Comparison of ENCODE assay signal across 8 mouse cellular contexts in genomic region chr11:36000585-36001281, GRCm38 (mm10). TPM values are rescaled to one million over a fixed set of nuclear protein-coding genes. Genes with fewer than 3 reads are reported as not detected.
A peak's percentile ranks its signal among the peaks of the same experiment; 100 is the strongest.
DNase-seq lines count a peak whose midpoint lies in the region; ATAC-seq and TF ChIP-seq lines count a peak whose summit lies in the region.

No protein-coding gene starts in this region.

- 0 out of 2 replicates have a peak, but pooled peaks have one; percentile 1 for ATAC-seq in heart, embryonic 15.5 days (replicated peaks; ENCODE audit: insufficient number of reproducible peaks, insufficient read depth, low FRiP score, low read depth)
- peak; percentile 63 for ATAC-seq in intestine, embryonic 16.5 days
- no peak for ATAC-seq in CD4-positive, CD25-positive, alpha-beta regulatory T cell, adult 4 months

- TF ChIP-seq POLR2A in myocyte (IDR thresholded peaks at IDR 0.05; ENCODE audit: insufficient read length, low read depth), result no peak

- H3K27ac ChIP-seq in heart, embryonic 15.5 days, result no peak overlapping the region
- no peak overlapping the region for H3K27ac ChIP-seq in intestine, embryonic 16.5 days (ENCODE audit: low read length)

- H3K36me3 ChIP-seq in heart, embryonic 15.5 days, result no peaks in the 10 kb centered on the region
- H3K36me3 ChIP-seq in intestine, embryonic 16.5 days (ENCODE audit: control insufficient read depth, insufficient read depth, low read length), result no peaks in the 10 kb centered on the region
- no peaks in the 10 kb centered on the region for H3K36me3 ChIP-seq in myocyte (ENCODE audit: control insufficient read depth, insufficient read depth)

- DNase-seq in heart, adult 11 months, result no peak
- DNase-seq in embryo, embryonic 11 days, result peak; percentile 42
- DNase-seq in thymus, postnatal 4 days, result no peak
- DNase-seq in Muller cell, postnatal 12 days (ENCODE audit: inconsistent ontology term), result no peak

- WGBS in heart, embryonic 15.5 days, result 2% methylated on average over 10 of the region's 10 CpGs
- 6% methylated on average over 10 of the region's 10 CpGs for WGBS in intestine, embryonic 16.5 days

- peak overlapping the region; percentile 67 for H3K4me2 ChIP-seq in heart, embryonic 15.5 days
- peak overlapping the region; percentile 58 for H3K4me2 ChIP-seq in intestine, embryonic 16.5 days (ENCODE audit: low read depth, low read length)
- peak overlapping the region; percentile 73 for H3K4me2 ChIP-seq in myocyte (ENCODE audit: low read depth)

- H3ac ChIP-seq in myocyte (ENCODE audit: control insufficient read depth, insufficient read length), result no peak overlapping the region

- 0 out of 2 replicates have a peak overlapping the region, but pooled peaks have one; percentile 19 for H3K9ac ChIP-seq in heart, embryonic 15.5 days
- H3K9ac ChIP-seq in intestine, embryonic 16.5 days (ENCODE audit: low read depth, low read length), result no peak overlapping the region

- H3K9me3 ChIP-seq in heart, embryonic 15.5 days (replicated peaks), result no peaks in the 10 kb centered on the region
- no peaks in the 10 kb centered on the region for H3K9me3 ChIP-seq in intestine, embryonic 16.5 days (ENCODE audit: control insufficient read depth, low read length)

- H3K4me3 ChIP-seq in heart, embryonic 15.5 days, result peak overlapping the region; percentile 45
- H3K4me3 ChIP-seq in intestine, embryonic 16.5 days (ENCODE audit: low read length), result peak overlapping the region; percentile 36
- H3K4me3 ChIP-seq in myocyte, result no peak overlapping the region

- peaks cover 8% of the 10 kb centered on the region for H3K4me1 ChIP-seq in heart, embryonic 15.5 days (replicated peaks)
- H3K4me1 ChIP-seq in intestine, embryonic 16.5 days (ENCODE audit: control insufficient read depth, insufficient read depth, low read length), result peaks cover 9% of the 10 kb centered on the region

- no peaks in the 10 kb centered on the region for H3K79me2 ChIP-seq in myocyte (ENCODE audit: control insufficient read depth, insufficient read depth)

- peaks cover 27% of the 10 kb centered on the region; the same call in 1 of the 2 replicates for H3K27me3 ChIP-seq in heart, embryonic 15.5 days
- H3K27me3 ChIP-seq in intestine, embryonic 16.5 days (replicated peaks; ENCODE audit: control insufficient read depth, insufficient read depth, low read length), result peaks cover 4% of the 10 kb centered on the region; the same call in 1 of the 2 replicates
- H3K27me3 ChIP-seq in myocyte (ENCODE audit: control insufficient read depth, insufficient read depth, insufficient read length), result no peaks in the 10 kb centered on the region

TF ChIP-seq in myocyte, 11 proteins besides CTCF, POLR2A, EP300 and RAD21:
- TF ChIP-seq CEBPB (IDR thresholded peaks at IDR 0.05; ENCODE audit: insufficient read depth, poor library complexity, severe bottlenecking) (no peak), E2F4 (IDR thresholded peaks at IDR 0.05; ENCODE audit: insufficient read depth) (no peak), MYOD1 (IDR thresholded peaks at IDR 0.05; ENCODE audit: control insufficient read depth in 1 of 3, insufficient read length in 2 of 3, low read depth in 2 of 3) (no peak), USF1 (IDR thresholded peaks at IDR 0.05; ENCODE audit: low read depth) (no peak), TCF12 (IDR thresholded peaks at IDR 0.05; ENCODE audit: insufficient read depth, poor library complexity, severe bottlenecking) (no peak), SRF (IDR thresholded peaks at IDR 0.05; ENCODE audit: control insufficient read depth, insufficient read length, low read depth) (no peak), MYOG (IDR thresholded peaks at IDR 0.05; ENCODE audit: control insufficient read depth in 1 of 3, insufficient read depth in 1 of 3, insufficient read length in 2 of 3, low read depth in 2 of 3) (no peak), POLR2AphosphoS2 (IDR thresholded peaks at IDR 0.05; ENCODE audit: insufficient read length, low read depth) (no peak)

RNA-seq across cellular contexts. Expression of gene Wwc1, which starts 20.4 kb away (rescaled TPM):
- 1.2 and 3.3 TPM in 2 replicates for polyA plus RNA-seq in heart, embryonic 15.5 days (2015; fragmentation: Nextera tagmentation; extraction: Ambion mirVana)
- 8.5 and 9.0 TPM in 2 replicates for polyA plus RNA-seq in intestine, embryonic 16.5 days (2015; fragmentation: Nextera tagmentation; extraction: Ambion mirVana)
- 1.2 TPM for polyA plus RNA-seq in myocyte (2012; fragmentation: generic; extraction: Trizol)
- under 1 TPM in 1 of 2 experiments, not detected in 1; 0.12 TPM for polyA plus RNA-seq in CD4-positive, CD25-positive, alpha-beta regulatory T cell, adult 4 months (2017; shearing (Covaris generic))
